Mouse (Mus musculus) MEL (cell line): ENCODE results near the gene Kcng3. TPM values are rescaled to one million over a fixed set of nuclear protein-coding genes. Genes with fewer than 3 reads are reported as not detected.

Source experiments
- DNase-seq: peaks from one replicate; pipeline ENCODE4 v3.0.0; 2011; ENCODE audit warnings: low read depth, low spot score
- H3K27ac ChIP-seq: 2 replicates; pipeline ENCODE4 v1.5.1; 2012; ENCODE audit warnings: low read depth, mild to moderate bottlenecking, control low read depth, low read length, moderate library complexity; ENCODE audit not compliant: control insufficient read depth
- H3K27me3 ChIP-seq, 2 experiments: fragments of 150-350 bp in 1 of 2; sonication (generic) in 1 of 2; 2 replicates each; pipeline ENCODE4 v1.6.1; 2012; ENCODE audit warnings: low read length in 2 of 2, mild to moderate bottlenecking in 2 of 2, improper control_type of control experiment in 1 of 2, moderate library complexity in 1 of 2; ENCODE audit not compliant: insufficient read depth in 2 of 2, control insufficient read depth in 1 of 2
- H3K36me3 ChIP-seq, 2 experiments: 2 replicates each; pipeline ENCODE4 v1.6.1; 2012 to 2014; ENCODE audit warnings: low read length in 2 of 2, improper control_type of control experiment in 1 of 2, inconsistent platforms in 1 of 2, mild to moderate bottlenecking in 1 of 2; ENCODE audit not compliant: insufficient read depth in 2 of 2, control insufficient read depth in 1 of 2
- H3K4me1 ChIP-seq, 2 experiments: fragments of 150-350 bp in 1 of 2; sonication (generic) in 1 of 2; 2 replicates each; pipeline ENCODE4 v1.6.1; 2012; ENCODE audit warnings: low read length in 2 of 2, improper control_type of control experiment in 1 of 2, mild to moderate bottlenecking in 1 of 2; ENCODE audit not compliant: insufficient read depth in 2 of 2, control insufficient read depth in 1 of 2
- H3K4me3 ChIP-seq, 2 experiments: fragments of 150-350 bp in 1 of 2; sonication (generic) in 1 of 2; 2 replicates each; pipeline ENCODE4 v1.5.1; 2012; ENCODE audit warnings: low read depth in 2 of 2, low read length in 2 of 2, mild to moderate bottlenecking in 2 of 2, moderate library complexity in 2 of 2, control low read depth in 1 of 2, improper control_type of control experiment in 1 of 2; ENCODE audit not compliant: control insufficient read depth in 1 of 2, insufficient read depth in 1 of 2
- H3K79me2 ChIP-seq: 2 replicates; pipeline ENCODE4 v1.6.1; 2012; ENCODE audit warnings: mild to moderate bottlenecking, low read length, moderate library complexity; ENCODE audit not compliant: control insufficient read depth, poor library complexity, insufficient read depth
- H3K9ac ChIP-seq: 2 replicates; pipeline ENCODE4 v1.6.1; 2012; ENCODE audit warnings: low read depth, mild to moderate bottlenecking, control low read depth, low read length, moderate library complexity; ENCODE audit not compliant: control insufficient read depth, poor library complexity, severe bottlenecking
- H3K9me3 ChIP-seq: fragments of 150-350 bp; sonication (generic); replicated peaks from 2 replicates; pipeline ENCODE4 v1.6.1; 2012; ENCODE audit warnings: mild to moderate bottlenecking, low read length, improper control_type of control experiment, moderate library complexity; ENCODE audit not compliant: insufficient read depth
- BHLHE40 ChIP-seq: IDR thresholded peaks from 2 replicates; pipeline ENCODE4 v1.6.1; 2012; ENCODE audit warnings: low read depth, mild to moderate bottlenecking, inconsistent platforms, low read length, improper control_type of control experiment, borderline replicate concordance
- CHD2 ChIP-seq: IDR thresholded peaks from 2 replicates; pipeline ENCODE4 v1.6.1; 2011; ENCODE audit warnings: low read length, improper control_type of control experiment
- HCFC1 ChIP-seq: IDR thresholded peaks from 2 replicates; pipeline ENCODE4 v1.6.1; 2012; ENCODE audit warnings: low read depth, mild to moderate bottlenecking, inconsistent platforms, low read length, improper control_type of control experiment, moderate library complexity
- JUND ChIP-seq: IDR thresholded peaks from 2 replicates; pipeline ENCODE4 v1.6.1; 2011; ENCODE audit warnings: low read depth, mild to moderate bottlenecking, improper control_type of control experiment, low read length
- MEF2A ChIP-seq: IDR thresholded peaks from 2 replicates; pipeline ENCODE4 v1.6.1; 2014; ENCODE audit warnings: low read depth, mild to moderate bottlenecking, inconsistent platforms, low read length, improper control_type of control experiment; ENCODE audit not compliant: poor library complexity, insufficient replicate concordance, severe bottlenecking; ENCODE audit errors: extremely low read depth
- MYB ChIP-seq: IDR thresholded peaks from 2 replicates; pipeline ENCODE4 v1.6.1; 2011; ENCODE audit warnings: mild to moderate bottlenecking, low read depth, low read length, improper control_type of control experiment
- NELFE ChIP-seq: IDR thresholded peaks from 2 replicates; pipeline ENCODE4 v1.6.1; 2011; ENCODE audit warnings: low read depth, low read length, improper control_type of control experiment
- POLR2AphosphoS2 ChIP-seq: IDR thresholded peaks from 2 replicates; pipeline ENCODE4 v1.6.1; 2011; ENCODE audit warnings: low read length, improper control_type of control experiment
- RAD21 ChIP-seq: IDR thresholded peaks from 2 replicates; pipeline ENCODE4 v1.6.1; 2011; ENCODE audit warnings: mild to moderate bottlenecking, low read depth, low read length, improper control_type of control experiment
- SIN3A ChIP-seq: IDR thresholded peaks from 2 replicates; pipeline ENCODE4 v1.6.1; 2012; ENCODE audit warnings: low read length, improper control_type of control experiment, inconsistent platforms
- TBP ChIP-seq: IDR thresholded peaks from 2 replicates; pipeline ENCODE4 v1.8.0; 2011; ENCODE audit warnings: low read depth, low read length, improper control_type of control experiment
- TCF12 ChIP-seq: IDR thresholded peaks from 2 replicates; pipeline ENCODE4 v1.6.1; 2014; ENCODE audit warnings: low read depth, mild to moderate bottlenecking, inconsistent platforms, low read length, improper control_type of control experiment, moderate library complexity
- USF1 ChIP-seq: IDR thresholded peaks from 2 replicates; pipeline ENCODE4 v1.6.1; 2014; ENCODE audit warnings: low read depth, mild to moderate bottlenecking, inconsistent platforms, low read length, improper control_type of control experiment, moderate library complexity
- ZKSCAN1 ChIP-seq: IDR thresholded peaks from 2 replicates; pipeline ENCODE4 v1.6.1; 2012; ENCODE audit warnings: low read depth, mild to moderate bottlenecking, inconsistent platforms, low read length, improper control_type of control experiment, moderate library complexity
- ZNF384 ChIP-seq: IDR thresholded peaks from 2 replicates; pipeline ENCODE4 v1.6.1; 2012; ENCODE audit warnings: low read depth, mild to moderate bottlenecking, inconsistent platforms, low read length, improper control_type of control experiment
- polyA plus RNA-seq, 2 experiments: library from polyadenylated mRNA; stranded (reverse) in 1 of 2; unstranded in 1 of 2; fragments of >175 nt in 1 of 2; fragments of >200 nt in 1 of 2; gene quantifications; 2 replicates each; pipeline versions ENCODE4 v1.2.1 to v1.2.4; 2012; ENCODE audit warnings: low replicate concordance in 2 of 2, low read depth in 1 of 2; ENCODE audit not compliant: insufficient read length in 2 of 2, insufficient read depth in 1 of 2, missing spikeins in 1 of 2
- total RNA-seq: library from RNA; depleted of rRNA; stranded (reverse); fragments of 300-350 nt; gene quantifications from 2 replicates; pipeline ENCODE4 v1.2.3, GENCODE M21; 2012

Gene Kcng3
- total and polyA plus RNA-seq, 3 experiments = not detected

- no peak for TF ChIP-seq CHD2
- 0 out of 2 replicates have a peak, but pooled peaks have one; percentile 28 for TF ChIP-seq MEF2A
- no peak for TF ChIP-seq USF1
- TF ChIP-seq BHLHE40 = 0 out of 2 replicates have a peak, but pooled peaks have one; percentile 59
- TF ChIP-seq ZKSCAN1 = no peak
- peak; percentile 64 for TF ChIP-seq SIN3A
- no peak for TF ChIP-seq ZNF384
- TF ChIP-seq HCFC1 = no peak
Measured at GRCm38 (mm10) chr17:83658943-83659342, 27.2 kb upstream of the Kcng3 start (continued).

DNA sequence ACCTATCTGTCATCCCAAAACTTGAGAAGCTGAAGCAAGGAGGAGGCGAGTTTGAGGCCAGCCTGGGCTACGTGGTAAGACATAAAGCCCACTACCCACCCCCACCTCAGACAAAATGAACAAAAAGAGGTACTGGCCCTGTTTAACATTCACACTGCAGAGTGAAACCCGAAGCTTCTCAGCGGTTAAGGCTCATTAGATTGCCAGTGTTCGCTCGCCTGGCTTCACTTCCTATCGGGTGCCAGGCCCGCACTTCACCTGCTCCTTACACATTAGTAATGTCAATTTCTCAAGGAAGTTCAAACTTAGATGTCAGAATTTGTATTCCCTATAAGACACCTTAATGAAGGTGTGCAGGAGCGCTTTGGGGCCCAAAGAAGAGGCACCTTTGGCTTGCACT lies 25.7 kb upstream of the Kcng3 start:
- peaks cover 8 to 22% of the 10 kb centered on the region in 2 experiments; a peak in 3 of 4 replicates for H3K4me1 ChIP-seq
- H3K27ac ChIP-seq = no peak overlapping the region
- no peaks in the 10 kb centered on the region for H3K9me3 ChIP-seq

GRCm38 (mm10) chr17:83655732-83656131 lies 24.0 kb upstream of the Kcng3 start:
- peaks cover 8 to 22% of the 10 kb centered on the region in 2 experiments; a peak in 3 of 4 replicates for H3K4me1 ChIP-seq
- no peaks in the 10 kb centered on the region for H3K9me3 ChIP-seq
- H3K36me3 ChIP-seq = peaks cover 0 to 17% of the 10 kb centered on the region in 2 experiments; a peak in 2 of 4 replicates
- no peaks in the 10 kb centered on the region for H3K79me2 ChIP-seq
- H3K9ac ChIP-seq = no peak overlapping the region
- no peaks in the 10 kb centered on the region for H3K27me3 ChIP-seq
- no peak overlapping the region for H3K27ac ChIP-seq
- H3K4me3 ChIP-seq = no peak overlapping the region
- no peak for DNase-seq
- TF ChIP-seq TBP (no peak), NELFE (no peak), MYB (no peak), USF1 (no peak)

More for the DNA sequence above, 25.7 kb upstream of the Kcng3 start:
- Histone ChIP-seq H3K27me3 (no peaks in the 10 kb centered on the region), H3K4me3 (no peak overlapping the region), H3K9ac (no peak overlapping the region), H3K79me2 (no peaks in the 10 kb centered on the region), H3K36me3 (peaks cover 0 to 17% of the 10 kb centered on the region in 2 experiments; a peak in 2 of 4 replicates)
- TF ChIP-seq RAD21 (no peak), POLR2AphosphoS2 (no peak), JUND (no peak), TCF12 (no peak)
- no peak for DNase-seq
